Mouse (Mus musculus) ovary, postnatal 36 days (tissue): ENCODE measurements around the gene Neurl1a.
"Not testable (repeated sequence)": the region's sequence is repeated elsewhere in the genome, so short reads cannot be mapped to it uniquely, and the experiment has no call there.

Source experiments
- DNase-seq: peaks from one replicate; pipeline ENCODE4 v3.0.0; 2022; ENCODE audit warnings: low spot score, mixed read lengths

The Neurl1a gene

GRCm38 (mm10) chr19:47178431-47179271, at the start of gene Neurl1a:
Gene Neurl1a, plus strand, starts transcription at chr19:47178820.
- peak; percentile 57 for DNase-seq

GRCm38 (mm10) chr19:47128835-47129234, 49.8 kb upstream of the Neurl1a start:
- DNase-seq, result no peak

DNA sequence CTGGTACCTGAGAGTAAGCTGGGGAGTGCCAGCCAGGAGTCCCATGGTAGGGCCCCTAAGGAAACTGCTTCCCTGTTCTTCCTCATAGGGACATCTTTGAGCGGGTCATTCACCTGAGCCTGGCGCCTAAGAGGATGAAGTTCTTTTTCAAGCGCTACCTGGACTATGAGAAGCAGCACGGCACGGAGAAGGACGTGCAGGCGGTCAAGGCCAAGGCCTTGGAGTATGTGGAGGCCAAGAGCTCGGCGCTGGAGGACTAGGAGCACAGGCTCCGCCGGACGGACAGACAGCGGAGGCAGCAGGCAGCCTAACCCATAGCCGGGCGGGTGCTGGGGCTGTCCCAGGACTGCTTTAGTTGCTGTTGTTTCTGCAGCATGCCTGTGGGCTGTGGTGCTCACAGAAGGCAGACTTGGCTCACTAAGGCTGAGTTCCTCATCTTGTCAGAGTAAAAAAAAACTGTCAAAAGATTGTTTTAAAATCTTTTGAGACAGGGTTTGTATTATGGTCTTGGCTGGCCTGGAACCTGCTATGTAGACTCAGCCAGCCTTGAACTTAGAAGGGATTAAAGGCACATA, 48.0 kb upstream of the Neurl1a start:
- no peak for DNase-seq

DNA sequence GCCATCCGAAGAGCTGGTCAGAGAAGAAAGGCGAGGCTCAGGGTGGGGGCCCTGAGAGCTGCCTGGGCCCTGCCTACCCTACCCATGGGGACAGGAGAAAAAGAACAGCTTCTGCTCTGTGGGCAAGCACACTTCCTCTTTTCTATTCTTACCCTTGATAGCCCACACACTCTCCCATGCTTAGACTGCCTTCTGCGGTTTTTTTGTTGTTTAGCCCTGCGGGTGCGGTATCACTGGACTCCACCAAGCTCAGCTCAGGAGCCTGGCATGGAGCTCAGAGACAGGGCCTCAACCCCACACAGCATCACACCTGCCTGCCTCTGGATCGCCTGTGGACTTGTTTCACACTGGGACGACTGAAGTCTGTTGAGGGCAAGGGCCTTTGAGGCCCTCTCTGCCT, 45.5 kb upstream of the Neurl1a start:
- no peak for DNase-seq

DNA sequence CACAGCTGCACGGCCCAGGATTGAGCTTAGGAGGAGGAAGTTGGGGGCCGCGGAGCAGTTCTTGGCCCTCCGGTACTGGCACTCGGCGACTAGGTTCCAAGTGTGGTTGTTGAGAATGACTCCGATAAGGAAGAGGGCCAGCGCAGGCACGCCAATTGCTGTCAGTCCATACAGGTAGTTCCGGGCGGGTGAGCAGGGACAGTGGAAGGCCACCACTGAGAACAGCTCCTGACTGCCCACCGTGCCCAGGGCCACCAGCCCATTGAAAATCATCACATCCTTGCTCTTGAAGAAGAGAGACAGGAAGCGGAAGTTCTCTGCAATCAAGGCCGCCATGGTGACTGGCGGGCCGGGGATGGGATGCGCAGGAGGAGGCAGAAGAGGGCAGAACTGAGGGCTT, 43.1 kb upstream of the Neurl1a start:
- no peak for DNase-seq

GRCm38 (mm10) chr19:47136170-47136569, 42.5 kb upstream of the Neurl1a start:
- no peak for DNase-seq

DNA sequence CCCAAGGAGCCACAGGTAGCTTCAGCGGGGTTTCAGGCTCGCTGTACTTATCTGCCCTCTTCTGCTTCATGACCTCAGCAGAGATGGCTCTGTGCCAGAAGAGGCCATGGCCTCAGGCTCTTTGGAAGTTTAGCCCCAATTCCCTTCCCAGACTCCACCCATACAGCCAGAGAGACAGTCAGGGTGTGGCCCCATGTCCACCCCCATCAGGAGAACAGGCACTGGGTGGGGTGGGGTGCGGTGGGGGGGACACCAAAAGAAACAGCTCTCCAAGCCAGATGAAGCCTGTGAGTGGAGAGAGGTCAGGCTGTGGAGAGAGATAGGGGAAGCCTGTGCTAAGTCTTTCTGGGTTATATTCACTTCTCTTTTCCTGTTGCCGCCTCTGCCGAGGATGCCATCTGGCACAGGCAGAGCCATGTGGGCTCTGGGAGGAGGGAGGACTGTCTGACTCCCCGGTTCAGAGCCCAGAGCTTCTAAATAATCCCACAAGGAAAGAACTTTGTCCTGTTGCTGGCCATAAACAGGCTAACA, 41.5 kb upstream of the Neurl1a start:
- DNase-seq, result peak; percentile 21

DNA sequence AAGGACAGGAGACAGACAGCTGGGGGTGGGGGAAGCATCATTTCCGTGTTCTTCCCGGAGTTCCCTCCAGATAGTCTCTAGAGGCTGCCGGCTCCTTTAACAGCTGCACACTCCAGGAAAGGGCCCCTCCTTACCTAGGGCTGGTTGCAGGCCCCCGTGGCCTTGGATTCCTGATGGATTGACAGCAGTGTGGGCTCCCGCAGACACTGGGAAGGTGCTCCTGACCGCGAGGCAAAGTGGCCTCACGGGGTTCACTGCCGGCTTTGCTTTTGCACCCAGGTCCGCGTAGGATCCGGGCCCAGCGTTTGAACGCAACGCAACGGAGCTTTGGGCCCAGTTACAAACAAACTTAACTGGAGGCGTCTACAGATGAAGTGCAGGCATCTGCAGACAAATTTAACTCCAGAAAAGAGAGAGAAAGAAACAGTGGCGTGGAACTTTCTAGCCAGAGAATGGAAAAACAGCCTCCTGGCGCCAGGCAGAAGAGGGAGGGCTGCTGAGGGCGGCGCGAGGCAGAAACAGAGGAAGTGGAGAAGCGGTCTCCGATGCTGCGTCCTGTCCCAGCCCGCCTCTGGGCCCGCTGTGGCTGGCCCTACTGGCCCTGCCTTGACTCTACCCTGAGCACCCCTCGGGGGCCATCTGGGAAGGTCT, 40.7 kb upstream of the Neurl1a start, which contains the start of gene Calhm2:
Gene Calhm2 (minus strand): TSS at position 524 of the 651 bp plus-strand sequence.
- peak; percentile 44 for DNase-seq

- not testable (repeated sequence) for DNase-seq
Observed at GRCm38 (mm10) chr19:47139611-47140010, 39.0 kb upstream of the Neurl1a start.

DNA sequence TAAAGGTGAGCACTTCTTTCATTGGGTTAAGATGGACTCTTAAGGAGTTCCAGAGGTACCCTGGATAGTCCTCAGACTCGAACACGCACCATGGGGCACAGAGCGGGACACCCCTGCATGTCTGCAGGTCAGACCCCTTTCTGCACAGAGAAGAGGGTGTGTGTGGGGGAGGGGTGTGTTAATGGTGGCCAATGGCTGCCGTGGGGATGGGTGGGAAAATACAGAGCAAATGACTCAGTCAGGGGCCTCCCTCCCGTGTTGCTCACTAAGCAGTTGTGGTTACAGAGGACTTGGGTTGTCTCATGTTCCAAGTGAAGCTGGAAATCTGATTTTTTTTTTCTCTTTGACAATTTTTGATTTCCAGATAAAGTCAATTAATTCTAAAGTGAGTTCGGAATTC, 36.2 kb upstream of the Neurl1a start:
- no peak for DNase-seq

DNA sequence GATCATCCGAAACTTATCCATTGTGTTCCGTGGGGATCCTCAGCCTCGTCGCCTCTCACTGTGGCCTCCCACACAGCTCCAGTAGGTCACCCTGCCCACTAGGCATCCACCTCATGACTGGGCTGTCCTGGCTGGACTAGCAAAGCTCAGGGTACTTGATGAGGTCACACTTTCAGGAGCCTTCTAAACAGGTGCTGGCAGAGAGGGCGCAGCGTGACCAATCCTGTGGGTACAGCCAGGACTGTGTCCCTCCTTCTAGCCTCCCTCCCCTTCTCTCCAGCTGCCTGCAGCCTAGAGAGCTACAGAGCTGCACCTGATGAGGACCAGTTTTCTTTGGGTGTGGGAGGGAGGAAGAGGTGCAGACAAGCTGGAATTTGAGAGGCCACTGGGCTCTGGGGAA, 34.5 kb upstream of the Neurl1a start, which contains the start of gene Calhm1:
Gene Calhm1 (minus strand): TSS at position 101 of the 400 bp plus-strand sequence.
- DNase-seq, result no peak

- no peak for DNase-seq
Observed at GRCm38 (mm10) chr19:47148267-47148847, 30.3 kb upstream of the Neurl1a start.

DNA sequence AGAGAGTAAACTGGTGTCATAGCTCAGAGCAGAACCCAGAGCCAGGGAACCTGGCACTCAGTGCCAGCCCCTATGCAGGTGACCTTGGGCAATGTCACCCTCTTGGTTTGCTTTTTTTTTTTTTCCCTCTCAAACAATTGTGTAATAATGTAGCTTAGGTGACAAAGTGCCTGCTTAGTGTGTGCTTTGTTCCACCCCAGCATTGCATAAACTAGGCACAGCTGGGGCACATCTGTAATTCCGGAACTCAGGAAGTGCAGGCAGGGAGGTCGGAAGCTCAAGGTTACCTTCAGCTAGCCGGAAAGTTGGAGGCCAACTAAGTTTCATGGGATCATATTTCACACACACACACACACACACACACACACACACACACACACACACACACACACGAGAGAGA, 28.8 kb upstream of the Neurl1a start:
- DNase-seq, result no peak

GRCm38 (mm10) chr19:47151332-47152061, 27.1 kb upstream of the Neurl1a start:
- no peak for DNase-seq

DNA sequence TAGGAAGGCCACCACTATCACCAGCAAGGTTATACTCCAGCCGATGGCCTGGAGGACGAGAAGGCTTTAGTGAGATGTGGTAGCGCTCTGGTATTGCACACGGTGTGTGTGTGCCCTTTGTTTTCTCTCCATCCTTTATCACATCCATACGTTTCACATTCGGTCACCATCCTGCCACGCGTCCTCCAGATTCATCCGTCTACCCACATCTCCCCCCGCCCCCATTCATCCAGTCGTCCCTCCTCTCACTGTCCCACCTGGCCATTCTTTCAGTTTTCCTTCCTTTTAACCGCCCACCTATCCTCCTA, 26.6 kb upstream of the Neurl1a start:
- no peak for DNase-seq

- DNase-seq, result no peak
Observed at GRCm38 (mm10) chr19:47153767-47154166, 24.9 kb upstream of the Neurl1a start.

GRCm38 (mm10) chr19:47157664-47158063, 21.0 kb upstream of the Neurl1a start, which contains the start of gene Calhm3:
Gene Calhm3, minus strand, starts transcription at chr19:47157764.
- DNase-seq, result no peak

DNA sequence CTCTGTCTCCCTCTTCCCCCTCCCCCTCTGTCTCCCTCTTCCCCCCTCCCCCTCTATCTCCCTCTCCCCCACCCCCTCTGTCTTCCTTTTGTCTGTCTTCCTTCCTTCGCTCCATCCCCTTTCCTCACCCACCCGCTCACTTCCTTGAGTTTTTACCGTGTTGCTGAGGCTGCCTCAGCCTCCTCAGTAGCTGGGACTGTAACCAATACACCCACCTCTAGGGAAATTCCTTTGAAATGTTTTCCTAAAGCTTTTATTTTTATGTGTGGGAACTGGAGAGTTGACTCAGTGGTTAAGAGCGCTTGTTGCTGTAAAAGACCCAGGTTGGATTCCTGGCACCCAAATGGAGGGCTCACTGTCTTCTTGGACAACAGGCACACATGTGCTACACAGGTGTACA, 17.0 kb upstream of the Neurl1a start:
- no peak for DNase-seq

GRCm38 (mm10) chr19:47163176-47163744, 15.4 kb upstream of the Neurl1a start:
- no peak for DNase-seq

DNA sequence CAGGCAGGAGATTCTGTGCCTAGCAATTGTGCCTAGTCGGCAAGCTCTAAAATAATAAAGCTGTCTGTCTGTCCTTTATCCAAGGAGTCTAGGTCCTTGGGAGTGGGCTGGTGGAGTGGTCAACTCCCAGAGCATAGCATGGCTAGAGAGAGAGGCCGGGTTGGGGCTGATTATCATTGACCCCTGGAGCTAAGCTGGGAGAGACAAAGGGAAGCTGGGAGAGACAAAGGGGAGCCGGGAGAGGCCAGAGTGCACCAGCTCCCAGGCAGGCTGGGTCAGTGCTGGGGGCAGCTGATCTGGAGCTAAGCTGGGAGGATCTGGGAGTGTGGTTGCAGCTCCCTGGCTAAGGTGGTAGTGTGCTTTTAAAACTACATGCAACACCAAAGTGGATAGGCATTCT, 11.9 kb upstream of the Neurl1a start:
- no peak for DNase-seq

- DNase-seq, result no peak
Observed at GRCm38 (mm10) chr19:47167617-47168214, 10.9 kb upstream of the Neurl1a start.
